Mouse (Mus musculus): ENCODE data around the gene Mobp. TPM values are rescaled to one million over a fixed set of nuclear protein-coding genes. Genes with fewer than 3 reads are reported as not detected.

Gene Mobp
- polyA plus RNA-seq, 1 experiment: not detected

GRCm38 (mm10) chr9:120111156-120111945 is 38.2 kb upstream of the Mobp start:
- no peak for TF ChIP-seq POLR2A (IDR thresholded peaks at IDR 0.05; ENCODE audit: insufficient read length, low read depth)
- no peak for TF ChIP-seq MYOG (IDR thresholded peaks at IDR 0.05; ENCODE audit: control insufficient read depth in 1 of 3, insufficient read depth in 1 of 3, insufficient read length in 2 of 3, low read depth in 2 of 3)
- TF ChIP-seq POLR2AphosphoS2 (IDR thresholded peaks at IDR 0.05; ENCODE audit: insufficient read length, low read depth): no peak
- TF ChIP-seq REST (IDR thresholded peaks at IDR 0.05; ENCODE audit: insufficient read depth, insufficient read length): no peak
- no peak for TF ChIP-seq TCF12 (IDR thresholded peaks at IDR 0.05; ENCODE audit: insufficient read depth, poor library complexity, severe bottlenecking)
- no peak for TF ChIP-seq E2F4 (IDR thresholded peaks at IDR 0.05; ENCODE audit: insufficient read depth)
- no peak for TF ChIP-seq SRF (IDR thresholded peaks at IDR 0.05; ENCODE audit: control insufficient read depth, insufficient read length, low read depth)
- TF ChIP-seq TCF3 (IDR thresholded peaks at IDR 0.05; ENCODE audit: insufficient read length, low read depth): no peak
- TF ChIP-seq USF1 (IDR thresholded peaks at IDR 0.05; ENCODE audit: low read depth): no peak
- no peak for TF ChIP-seq MAX (IDR thresholded peaks at IDR 0.05; ENCODE audit: low read depth)
- TF ChIP-seq MYOD1 (IDR thresholded peaks at IDR 0.05; ENCODE audit: control insufficient read depth in 1 of 3, insufficient read length in 2 of 3, low read depth in 2 of 3): no peak
- TF ChIP-seq CEBPB (IDR thresholded peaks at IDR 0.05; ENCODE audit: insufficient read depth, poor library complexity, severe bottlenecking): no peak
- Histone ChIP-seq H3ac (ENCODE audit: control insufficient read depth, insufficient read length) (no peak overlapping the region), H3K36me3 (ENCODE audit: control insufficient read depth, insufficient read depth) (no peaks in the 10 kb centered on the region), H3K79me2 (ENCODE audit: control insufficient read depth, insufficient read depth) (peaks cover 7% of the 10 kb centered on the region), H3K4me2 (ENCODE audit: low read depth) (peak overlapping the region; percentile 98), H3K4me3 (peak overlapping the region; percentile 56), H3K27me3 (ENCODE audit: control insufficient read depth, insufficient read depth, insufficient read length) (no peaks in the 10 kb centered on the region)

- Histone ChIP-seq H3K27me3 (ENCODE audit: control insufficient read depth, insufficient read depth, insufficient read length) (no peaks in the 10 kb centered on the region), H3K4me3 (no peak overlapping the region), H3K79me2 (ENCODE audit: control insufficient read depth, insufficient read depth) (peaks cover 7% of the 10 kb centered on the region), H3K36me3 (ENCODE audit: control insufficient read depth, insufficient read depth) (no peaks in the 10 kb centered on the region), H3K4me2 (ENCODE audit: low read depth) (no peak overlapping the region), H3ac (ENCODE audit: control insufficient read depth, insufficient read length) (no peak overlapping the region)
- TF ChIP-seq MAX (IDR thresholded peaks at IDR 0.05; ENCODE audit: low read depth): no peak
- TF ChIP-seq TCF3 (IDR thresholded peaks at IDR 0.05; ENCODE audit: insufficient read length, low read depth): no peak
- TF ChIP-seq CEBPB (IDR thresholded peaks at IDR 0.05; ENCODE audit: insufficient read depth, poor library complexity, severe bottlenecking): no peak
- no peak for TF ChIP-seq POLR2A (IDR thresholded peaks at IDR 0.05; ENCODE audit: insufficient read length, low read depth)
- TF ChIP-seq USF1 (IDR thresholded peaks at IDR 0.05; ENCODE audit: low read depth): no peak
- TF ChIP-seq E2F4 (IDR thresholded peaks at IDR 0.05; ENCODE audit: insufficient read depth): no peak
- TF ChIP-seq TCF12 (IDR thresholded peaks at IDR 0.05; ENCODE audit: insufficient read depth, poor library complexity, severe bottlenecking): no peak
- TF ChIP-seq POLR2AphosphoS2 (IDR thresholded peaks at IDR 0.05; ENCODE audit: insufficient read length, low read depth): no peak
- no peak for TF ChIP-seq MYOD1 (IDR thresholded peaks at IDR 0.05; ENCODE audit: control insufficient read depth in 1 of 3, insufficient read length in 2 of 3, low read depth in 2 of 3)
- no peak for TF ChIP-seq SRF (IDR thresholded peaks at IDR 0.05; ENCODE audit: control insufficient read depth, insufficient read length, low read depth)
- no peak for TF ChIP-seq REST (IDR thresholded peaks at IDR 0.05; ENCODE audit: insufficient read depth, insufficient read length)
- TF ChIP-seq MYOG (IDR thresholded peaks at IDR 0.05; ENCODE audit: control insufficient read depth in 1 of 3, insufficient read depth in 1 of 3, insufficient read length in 2 of 3, low read depth in 2 of 3): no peak
Measured at GRCm38 (mm10) chr9:120112472-120112871, 37.0 kb upstream of the Mobp start.

GRCm38 (mm10) chr9:120113456-120113855 is 36.1 kb upstream of the Mobp start:
- Histone ChIP-seq H3K4me2 (ENCODE audit: low read depth) (no peak overlapping the region), H3K27me3 (ENCODE audit: control insufficient read depth, insufficient read depth, insufficient read length) (no peaks in the 10 kb centered on the region), H3K4me3 (no peak overlapping the region), H3ac (ENCODE audit: control insufficient read depth, insufficient read length) (no peak overlapping the region), H3K36me3 (ENCODE audit: control insufficient read depth, insufficient read depth) (no peaks in the 10 kb centered on the region), H3K79me2 (ENCODE audit: control insufficient read depth, insufficient read depth) (peaks cover 7% of the 10 kb centered on the region)
- TF ChIP-seq MAX (IDR thresholded peaks at IDR 0.05; ENCODE audit: low read depth): no peak
- TF ChIP-seq MYOD1 (IDR thresholded peaks at IDR 0.05; ENCODE audit: control insufficient read depth in 1 of 3, insufficient read length in 2 of 3, low read depth in 2 of 3): no peak
- no peak for TF ChIP-seq CEBPB (IDR thresholded peaks at IDR 0.05; ENCODE audit: insufficient read depth, poor library complexity, severe bottlenecking)
- no peak for TF ChIP-seq E2F4 (IDR thresholded peaks at IDR 0.05; ENCODE audit: insufficient read depth)
- no peak for TF ChIP-seq POLR2A (IDR thresholded peaks at IDR 0.05; ENCODE audit: insufficient read length, low read depth)
- no peak for TF ChIP-seq SRF (IDR thresholded peaks at IDR 0.05; ENCODE audit: control insufficient read depth, insufficient read length, low read depth)
- no peak for TF ChIP-seq USF1 (IDR thresholded peaks at IDR 0.05; ENCODE audit: low read depth)
- no peak for TF ChIP-seq REST (IDR thresholded peaks at IDR 0.05; ENCODE audit: insufficient read depth, insufficient read length)
- no peak for TF ChIP-seq TCF12 (IDR thresholded peaks at IDR 0.05; ENCODE audit: insufficient read depth, poor library complexity, severe bottlenecking)

GRCm38 (mm10) chr9:120114051-120114788 is 35.3 kb upstream of the Mobp start:
- Histone ChIP-seq H3K79me2 (ENCODE audit: control insufficient read depth, insufficient read depth) (peaks cover 7% of the 10 kb centered on the region), H3K4me3 (no peak overlapping the region), H3ac (ENCODE audit: control insufficient read depth, insufficient read length) (no peak overlapping the region), H3K27me3 (ENCODE audit: control insufficient read depth, insufficient read depth, insufficient read length) (no peaks in the 10 kb centered on the region), H3K4me2 (ENCODE audit: low read depth) (no peak overlapping the region), H3K36me3 (ENCODE audit: control insufficient read depth, insufficient read depth) (no peaks in the 10 kb centered on the region)
- TF ChIP-seq TCF12 (IDR thresholded peaks at IDR 0.05; ENCODE audit: insufficient read depth, poor library complexity, severe bottlenecking) (no peak), E2F4 (IDR thresholded peaks at IDR 0.05; ENCODE audit: insufficient read depth) (no peak), MAX (IDR thresholded peaks at IDR 0.05; ENCODE audit: low read depth) (no peak), CEBPB (IDR thresholded peaks at IDR 0.05; ENCODE audit: insufficient read depth, poor library complexity, severe bottlenecking) (no peak), MYOG (IDR thresholded peaks at IDR 0.05; ENCODE audit: control insufficient read depth in 1 of 3, insufficient read depth in 1 of 3, insufficient read length in 2 of 3, low read depth in 2 of 3) (no peak), POLR2AphosphoS2 (IDR thresholded peaks at IDR 0.05; ENCODE audit: insufficient read length, low read depth) (no peak), TCF3 (IDR thresholded peaks at IDR 0.05; ENCODE audit: insufficient read length, low read depth) (no peak), POLR2A (IDR thresholded peaks at IDR 0.05; ENCODE audit: insufficient read length, low read depth) (no peak), REST (IDR thresholded peaks at IDR 0.05; ENCODE audit: insufficient read depth, insufficient read length) (no peak), MYOD1 (IDR thresholded peaks at IDR 0.05; ENCODE audit: control insufficient read depth in 1 of 3, insufficient read length in 2 of 3, low read depth in 2 of 3) (no peak), USF1 (IDR thresholded peaks at IDR 0.05; ENCODE audit: low read depth) (no peak), SRF (IDR thresholded peaks at IDR 0.05; ENCODE audit: control insufficient read depth, insufficient read length, low read depth) (no peak)

Data from myocyte (in vitro differentiated cells).